Mouse (Mus musculus): ENCODE data around the gene Cdk5r2. TPM values are rescaled to one million over a fixed set of nuclear protein-coding genes. Genes with fewer than 3 reads are reported as not detected.
A peak's percentile ranks its signal among the peaks of the same experiment; 100 is the strongest.

The Cdk5r2 gene
- polyA plus RNA-seq, 1 experiment from 2014 or later: 9.7 TPM

DNA sequence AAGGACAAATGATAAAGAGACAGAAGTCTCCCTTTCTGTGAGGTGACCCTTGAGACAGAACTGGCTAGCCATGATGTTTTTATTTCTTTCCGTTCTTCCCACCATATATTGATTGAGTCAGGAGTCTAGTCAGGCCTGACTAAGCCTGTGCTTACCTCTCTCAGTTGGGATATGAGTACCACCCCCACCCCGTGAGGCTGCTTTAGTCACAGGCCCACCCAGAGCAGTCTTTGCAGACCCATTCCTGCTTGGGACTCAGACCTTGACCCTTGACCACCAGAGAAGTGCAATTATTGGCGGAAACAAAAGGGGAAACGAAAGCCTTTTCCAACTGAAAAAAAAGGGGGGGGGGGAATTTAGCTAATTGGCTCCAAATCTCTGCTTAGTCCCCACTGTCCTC, 2.9 kb downstream of the Cdk5r2 start:
- Histone ChIP-seq H3K4me3 (ENCODE audit: low read depth, low read length) (peak overlapping the region; percentile 94), H3K9me3 (replicated peaks; ENCODE audit: control insufficient read depth, low read length, poor library complexity, severe bottlenecking) (no peaks in the 10 kb centered on the region), H3K9ac (ENCODE audit: low read depth, low read length) (peak overlapping the region; percentile 97), H3K36me3 (ENCODE audit: control insufficient read depth, insufficient read depth, low read length) (no peaks in the 10 kb centered on the region), H3K27ac (ENCODE audit: low read length) (peak overlapping the region; percentile 74), H3K4me2 (ENCODE audit: low read length) (peak overlapping the region; percentile 90), H3K4me1 (ENCODE audit: control insufficient read depth, insufficient read depth, low read length) (peaks cover 26% of the 10 kb centered on the region), H3K27me3 (ENCODE audit: control insufficient read depth, insufficient read depth, low read depth, low read length) (no peaks in the 10 kb centered on the region)
- WGBS: 8% methylated on average over 4 of the region's 4 CpGs
- no peak for ATAC-seq

- peak; percentile 54 for ATAC-seq
- H3K27me3 ChIP-seq (ENCODE audit: control insufficient read depth, insufficient read depth, low read depth, low read length): no peaks in the 10 kb centered on the region
- under 1% methylated on average over 29 of the region's 29 CpGs for WGBS
- H3K4me2 ChIP-seq (ENCODE audit: low read length): peak overlapping the region; percentile 90
- peak overlapping the region; percentile 94 for H3K4me3 ChIP-seq (ENCODE audit: low read depth, low read length)
- H3K36me3 ChIP-seq (ENCODE audit: control insufficient read depth, insufficient read depth, low read length): no peaks in the 10 kb centered on the region
- peak overlapping the region; percentile 74 for H3K27ac ChIP-seq (ENCODE audit: low read length)
- peak overlapping the region; percentile 97 for H3K9ac ChIP-seq (ENCODE audit: low read depth, low read length)
- peaks cover 26% of the 10 kb centered on the region for H3K4me1 ChIP-seq (ENCODE audit: control insufficient read depth, insufficient read depth, low read length)
- H3K9me3 ChIP-seq (replicated peaks; ENCODE audit: control insufficient read depth, low read length, poor library complexity, severe bottlenecking): no peaks in the 10 kb centered on the region
Measured at GRCm38 (mm10) chr1:74858171-74858719, 3.5 kb downstream of the Cdk5r2 start.

DNA sequence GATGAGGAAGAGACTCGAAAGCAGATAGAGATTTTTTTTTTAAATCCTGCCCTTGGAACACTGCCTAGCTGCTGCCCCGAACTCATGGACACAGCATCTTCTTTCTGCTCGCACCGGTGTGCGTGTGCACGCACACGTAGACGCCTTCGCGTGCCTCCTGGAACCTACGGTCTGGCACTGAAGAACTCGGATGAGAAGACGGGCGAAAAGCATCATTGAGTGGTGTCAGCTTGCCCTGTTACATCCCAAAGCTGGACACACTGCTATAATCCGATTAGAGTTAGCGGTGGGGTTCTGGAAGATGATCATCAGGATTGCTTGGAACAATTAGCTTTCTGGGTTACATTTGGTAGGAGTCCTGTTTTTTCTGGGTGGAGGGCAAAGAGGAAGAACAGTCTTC, 4.1 kb downstream of the Cdk5r2 start:
- H3K36me3 ChIP-seq (ENCODE audit: control insufficient read depth, insufficient read depth, low read length): no peaks in the 10 kb centered on the region
- no peaks in the 10 kb centered on the region for H3K27me3 ChIP-seq (ENCODE audit: control insufficient read depth, insufficient read depth, low read depth, low read length)
- H3K4me1 ChIP-seq (ENCODE audit: control insufficient read depth, insufficient read depth, low read length): peaks cover 26% of the 10 kb centered on the region
- ATAC-seq: no peak
- peak overlapping the region; percentile 58 for H3K9ac ChIP-seq (ENCODE audit: low read depth, low read length)
- 3% methylated on average over 16 of the region's 16 CpGs for WGBS
- peak overlapping the region; percentile 64 for H3K27ac ChIP-seq (ENCODE audit: low read length)
- H3K4me2 ChIP-seq (ENCODE audit: low read length): peak overlapping the region; percentile 90
- peak overlapping the region; percentile 94 for H3K4me3 ChIP-seq (ENCODE audit: low read depth, low read length)
- no peaks in the 10 kb centered on the region for H3K9me3 ChIP-seq (replicated peaks; ENCODE audit: control insufficient read depth, low read length, poor library complexity, severe bottlenecking)

GRCm38 (mm10) chr1:74859223-74859984, 4.7 kb downstream of the Cdk5r2 start:
- no peaks in the 10 kb centered on the region for H3K27me3 ChIP-seq (ENCODE audit: control insufficient read depth, insufficient read depth, low read depth, low read length)
- H3K27ac ChIP-seq (ENCODE audit: low read length): peak overlapping the region; percentile 64
- no peaks in the 10 kb centered on the region for H3K9me3 ChIP-seq (replicated peaks; ENCODE audit: control insufficient read depth, low read length, poor library complexity, severe bottlenecking)
- H3K36me3 ChIP-seq (ENCODE audit: control insufficient read depth, insufficient read depth, low read length): no peaks in the 10 kb centered on the region
- H3K9ac ChIP-seq (ENCODE audit: low read depth, low read length): peak overlapping the region; percentile 58
- H3K4me3 ChIP-seq (ENCODE audit: low read depth, low read length): peak overlapping the region; percentile 94
- peaks cover 20% of the 10 kb centered on the region for H3K4me1 ChIP-seq (ENCODE audit: control insufficient read depth, insufficient read depth, low read length)
- peak overlapping the region; percentile 90 for H3K4me2 ChIP-seq (ENCODE audit: low read length)
- WGBS: 41% methylated on average over 6 of the region's 6 CpGs
- ATAC-seq: no peak

DNA sequence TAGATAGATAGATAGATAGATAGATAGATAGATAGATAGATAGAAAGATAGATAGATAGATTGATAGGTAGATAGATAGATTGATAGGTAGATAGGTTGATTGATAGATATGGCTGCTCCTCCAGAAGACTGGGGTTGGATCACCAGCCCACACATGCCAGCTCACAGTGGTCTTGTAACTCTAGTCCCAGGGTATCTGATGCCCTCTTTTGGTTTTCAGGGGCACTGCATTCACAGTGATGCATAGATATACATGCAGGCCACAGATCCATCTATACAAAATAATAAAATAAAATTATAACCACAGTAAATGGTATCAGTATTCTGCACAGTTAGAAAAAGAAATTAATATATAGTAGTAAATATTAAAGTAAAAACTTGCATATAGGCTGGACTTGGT, 7.0 kb downstream of the Cdk5r2 start:
- Histone ChIP-seq H3K36me3 (ENCODE audit: control insufficient read depth, insufficient read depth, low read length) (no peaks in the 10 kb centered on the region), H3K27me3 (ENCODE audit: control insufficient read depth, insufficient read depth, low read depth, low read length) (no peaks in the 10 kb centered on the region), H3K9ac (ENCODE audit: low read depth, low read length) (no peak overlapping the region), H3K27ac (ENCODE audit: low read length) (no peak overlapping the region), H3K9me3 (replicated peaks; ENCODE audit: control insufficient read depth, low read length, poor library complexity, severe bottlenecking) (no peaks in the 10 kb centered on the region), H3K4me2 (ENCODE audit: low read length) (no peak overlapping the region), H3K4me3 (ENCODE audit: low read depth, low read length) (no peak overlapping the region), H3K4me1 (ENCODE audit: control insufficient read depth, insufficient read depth, low read length) (peaks cover 20% of the 10 kb centered on the region)
- no peak for ATAC-seq

GRCm38 (mm10) chr1:74872218-74872617, 17.5 kb downstream of the Cdk5r2 start:
- no peaks in the 10 kb centered on the region; the same call in 1 of the 2 replicates for H3K27me3 ChIP-seq (ENCODE audit: control insufficient read depth, insufficient read depth, low read depth, low read length)
- H3K4me3 ChIP-seq (ENCODE audit: low read depth, low read length): no peak overlapping the region
- H3K36me3 ChIP-seq (ENCODE audit: control insufficient read depth, insufficient read depth, low read length): no peaks in the 10 kb centered on the region
- no peak overlapping the region for H3K27ac ChIP-seq (ENCODE audit: low read length)
- peaks cover 5% of the 10 kb centered on the region; the same call in 1 of the 2 replicates for H3K4me1 ChIP-seq (ENCODE audit: control insufficient read depth, insufficient read depth, low read length)
- ATAC-seq: peak; percentile 56; the same call in 1 of the 2 replicates
- 46% methylated on average over 2 of the region's 2 CpGs for WGBS
- H3K4me2 ChIP-seq (ENCODE audit: low read length): no peak overlapping the region
- no peak overlapping the region for H3K9ac ChIP-seq (ENCODE audit: low read depth, low read length)
- no peaks in the 10 kb centered on the region for H3K9me3 ChIP-seq (replicated peaks; ENCODE audit: control insufficient read depth, low read length, poor library complexity, severe bottlenecking)

DNA sequence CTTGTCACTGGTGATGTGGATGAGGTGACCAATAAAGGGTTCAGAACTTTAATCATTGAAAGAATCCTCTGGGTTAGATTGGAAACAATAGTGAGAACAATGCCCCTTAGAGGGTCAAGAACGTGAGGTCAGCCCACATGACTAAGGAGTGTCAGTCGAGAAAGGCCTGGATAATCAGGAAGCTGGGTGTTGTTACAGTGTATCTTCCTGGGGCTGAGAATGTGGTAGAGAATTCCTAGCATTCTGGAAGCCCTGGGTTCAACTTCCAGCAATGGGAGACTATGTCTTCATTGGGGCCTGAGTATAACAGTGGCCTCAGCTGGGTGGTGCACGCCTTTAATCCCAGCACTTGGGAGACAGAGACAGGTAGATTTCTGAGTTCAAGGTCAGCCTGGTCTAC, 22.5 kb downstream of the Cdk5r2 start:
- Histone ChIP-seq H3K9ac (ENCODE audit: low read depth, low read length) (no peak overlapping the region), H3K4me1 (ENCODE audit: control insufficient read depth, insufficient read depth, low read length) (peaks cover 9% of the 10 kb centered on the region), H3K27me3 (ENCODE audit: control insufficient read depth, insufficient read depth, low read depth, low read length) (peaks cover 14% of the 10 kb centered on the region), H3K27ac (ENCODE audit: low read length) (no peak overlapping the region), H3K9me3 (replicated peaks; ENCODE audit: control insufficient read depth, low read length, poor library complexity, severe bottlenecking) (no peaks in the 10 kb centered on the region), H3K4me2 (ENCODE audit: low read length) (no peak overlapping the region), H3K36me3 (ENCODE audit: control insufficient read depth, insufficient read depth, low read length) (no peaks in the 10 kb centered on the region), H3K4me3 (ENCODE audit: low read depth, low read length) (no peak overlapping the region)
- 49% methylated on average over 3 of the region's 3 CpGs for WGBS
- no peak for ATAC-seq

GRCm38 (mm10) chr1:74880785-74881360, 26.1 kb downstream of the Cdk5r2 start:
- H3K36me3 ChIP-seq (ENCODE audit: control insufficient read depth, insufficient read depth, low read length): no peaks in the 10 kb centered on the region
- H3K27ac ChIP-seq (ENCODE audit: low read length): no peak overlapping the region
- H3K9ac ChIP-seq (ENCODE audit: low read depth, low read length): no peak overlapping the region
- H3K4me3 ChIP-seq (ENCODE audit: low read depth, low read length): no peak overlapping the region
- H3K27me3 ChIP-seq (ENCODE audit: control insufficient read depth, insufficient read depth, low read depth, low read length): peaks cover 41% of the 10 kb centered on the region
- ATAC-seq: peak; percentile 52; the same call in 1 of the 2 replicates
- H3K4me2 ChIP-seq (ENCODE audit: low read length): peak overlapping the region; percentile 25
- peaks cover 29% of the 10 kb centered on the region for H3K4me1 ChIP-seq (ENCODE audit: control insufficient read depth, insufficient read depth, low read length)
- H3K9me3 ChIP-seq (replicated peaks; ENCODE audit: control insufficient read depth, low read length, poor library complexity, severe bottlenecking): no peaks in the 10 kb centered on the region
- 3% methylated on average over 18 of the region's 18 CpGs for WGBS
